Mouse (Mus musculus) fat pad, adult 2 months (tissue): ENCODE data around the gene AI661453.

ENCODE experiments used
- DNase-seq: peaks from one replicate; pipeline ENCODE4 v3.0.0-alpha.2; 2011; ENCODE audit warnings: low read depth, low spot score; ENCODE audit errors: extremely low read depth

AI661453 gene

DNA sequence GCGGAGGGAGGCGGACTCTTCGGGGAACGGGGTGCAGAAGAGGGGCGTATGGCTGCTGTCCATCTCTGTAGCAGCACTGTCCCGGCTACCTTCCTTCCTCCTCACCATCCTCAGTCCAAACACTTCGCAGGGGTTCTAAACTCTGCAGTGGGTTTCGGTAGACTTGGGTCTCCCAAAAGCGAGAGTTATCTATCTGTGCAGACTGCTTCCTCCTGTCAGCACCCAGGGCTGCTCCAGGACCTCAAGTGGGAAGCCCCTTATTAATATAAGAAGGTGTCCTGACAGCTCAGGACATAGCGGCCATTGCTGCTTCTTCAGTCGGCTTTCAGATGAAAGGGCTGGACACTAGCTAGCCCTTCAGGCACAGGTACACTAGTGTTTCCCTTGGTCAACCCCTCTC, 28.6 kb downstream of the AI661453 start:
- no peak for DNase-seq

- DNase-seq = no peak
Observed at GRCm38 (mm10) chr17:47466284-47466683, 29.9 kb downstream of the AI661453 start.

- DNase-seq = no peak
Observed at GRCm38 (mm10) chr17:47467659-47468058, 31.2 kb downstream of the AI661453 start.

GRCm38 (mm10) chr17:47468063-47468462, 31.6 kb downstream of the AI661453 start:
- DNase-seq = no peak

DNA sequence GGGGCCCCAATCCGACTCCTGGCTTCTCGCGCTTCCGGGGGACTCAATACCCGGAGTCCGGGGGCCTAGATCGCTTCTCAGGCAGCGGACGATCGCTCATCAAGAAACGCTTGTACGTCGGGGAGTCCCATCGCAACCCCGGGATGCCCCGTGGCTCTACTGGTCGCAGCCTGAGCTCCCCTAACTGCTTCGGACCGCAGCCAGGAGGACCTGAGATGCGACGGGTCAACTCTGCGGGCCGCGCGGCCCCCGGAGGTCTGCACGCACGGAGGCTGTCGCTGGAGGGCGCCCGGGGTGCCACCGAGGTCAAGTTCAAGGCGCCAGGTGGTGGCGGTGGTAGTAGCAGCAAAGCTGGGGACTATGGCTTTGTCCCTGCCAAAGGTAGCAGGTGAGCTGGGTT, 32.1 kb downstream of the AI661453 start:
- DNase-seq = no peak

GRCm38 (mm10) chr17:47469642-47470041, 33.2 kb downstream of the AI661453 start:
- DNase-seq = no peak

- no peak for DNase-seq
Observed at GRCm38 (mm10) chr17:47470121-47470520, 33.7 kb downstream of the AI661453 start.

GRCm38 (mm10) chr17:47470686-47471085, 34.3 kb downstream of the AI661453 start:
- no peak for DNase-seq

- peak; percentile 88 for DNase-seq
Observed at GRCm38 (mm10) chr17:47472435-47473350, 36.3 kb downstream of the AI661453 start.

DNA sequence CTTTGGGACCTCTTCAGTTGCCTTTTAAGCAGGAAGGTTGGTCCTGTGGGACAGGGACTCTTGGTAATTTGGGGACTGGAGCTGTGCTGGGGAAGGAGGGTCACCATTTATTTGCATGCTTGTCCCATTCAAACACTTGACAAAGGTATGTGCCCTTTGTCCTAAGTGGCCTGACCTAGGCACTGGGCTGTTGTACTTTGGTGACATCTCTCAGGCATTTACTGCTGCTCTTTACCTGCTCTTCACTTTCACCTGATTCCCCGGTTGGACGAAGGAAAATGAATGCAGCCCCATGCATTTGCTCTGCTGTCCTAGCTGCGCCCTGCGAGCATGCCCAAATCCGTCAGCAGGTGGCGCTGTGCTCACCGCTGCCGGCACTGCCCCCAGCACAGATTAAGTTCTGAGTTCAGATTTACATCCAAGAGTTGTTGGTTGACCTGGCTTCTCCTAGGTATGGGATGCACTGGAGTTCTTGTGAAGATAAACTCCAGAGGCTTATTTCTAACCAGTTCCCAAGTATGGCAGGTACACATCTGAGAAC, 37.1 kb downstream of the AI661453 start:
- no peak for DNase-seq

DNA sequence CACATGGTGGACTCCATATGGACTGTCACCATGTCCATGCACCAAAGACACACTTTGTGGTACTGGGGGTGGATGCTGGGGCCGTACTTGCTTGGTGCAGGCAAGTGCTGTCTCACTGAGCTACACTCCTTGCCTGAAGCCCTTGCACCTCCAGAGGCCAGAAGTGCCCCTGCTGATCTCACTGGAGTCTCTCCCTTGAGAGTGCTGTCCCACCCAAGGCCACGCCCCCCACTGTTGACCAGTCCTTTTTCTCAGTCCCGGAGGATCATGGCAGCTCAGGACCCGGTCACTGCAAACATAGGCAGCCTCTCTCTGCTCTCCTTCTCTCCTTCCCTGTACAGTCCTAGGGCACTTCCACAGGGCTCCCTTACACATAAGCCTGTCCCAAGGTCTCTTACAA, 37.8 kb downstream of the AI661453 start:
- DNase-seq = no peak

DNA sequence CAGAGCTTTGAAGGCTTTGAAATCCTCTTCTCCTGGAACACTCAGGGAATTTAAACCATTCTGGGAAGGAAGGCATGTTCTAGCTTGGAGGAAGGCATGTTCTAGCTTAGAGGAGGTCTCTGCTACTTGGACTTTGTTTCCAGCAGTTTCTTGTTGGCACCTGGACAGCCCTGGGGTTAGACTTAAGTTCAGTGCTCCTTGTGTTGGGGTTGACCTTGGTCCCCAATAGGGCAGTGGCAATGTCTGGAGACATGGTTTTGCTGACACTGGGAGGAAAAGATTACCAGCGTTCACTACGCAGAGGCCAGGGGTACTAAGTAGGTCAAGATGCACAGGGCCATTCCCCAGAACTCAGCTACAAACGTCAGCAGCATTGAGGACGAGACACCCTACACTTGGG, 38.8 kb downstream of the AI661453 start:
- DNase-seq = no peak

GRCm38 (mm10) chr17:47475714-47476113, 39.3 kb downstream of the AI661453 start:
- DNase-seq = no peak

- DNase-seq = no peak
Observed at GRCm38 (mm10) chr17:47479887-47480286, 43.5 kb downstream of the AI661453 start.

DNA sequence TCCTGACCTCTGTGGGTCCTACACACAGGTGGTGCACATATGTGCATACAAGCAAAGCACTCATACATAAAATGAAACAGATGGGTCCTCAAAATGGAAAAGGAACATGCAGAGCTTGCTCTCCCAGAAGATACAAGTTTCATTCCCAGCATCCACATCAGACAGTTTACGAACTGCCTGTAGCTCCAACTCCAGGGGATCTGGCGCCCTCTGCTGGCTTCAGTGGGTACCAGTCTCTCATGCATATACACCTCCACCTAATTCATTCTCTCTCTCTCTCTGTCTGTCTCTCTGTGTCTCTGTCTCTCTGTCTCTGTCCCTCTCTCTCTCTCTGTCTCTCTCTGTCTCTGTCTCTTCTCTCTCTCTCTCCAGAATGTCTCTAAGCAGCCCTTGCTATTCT, 46.0 kb downstream of the AI661453 start:
- no peak for DNase-seq

GRCm38 (mm10) chr17:47484241-47484921, 48.0 kb downstream of the AI661453 start:
- DNase-seq = no peak

DNA sequence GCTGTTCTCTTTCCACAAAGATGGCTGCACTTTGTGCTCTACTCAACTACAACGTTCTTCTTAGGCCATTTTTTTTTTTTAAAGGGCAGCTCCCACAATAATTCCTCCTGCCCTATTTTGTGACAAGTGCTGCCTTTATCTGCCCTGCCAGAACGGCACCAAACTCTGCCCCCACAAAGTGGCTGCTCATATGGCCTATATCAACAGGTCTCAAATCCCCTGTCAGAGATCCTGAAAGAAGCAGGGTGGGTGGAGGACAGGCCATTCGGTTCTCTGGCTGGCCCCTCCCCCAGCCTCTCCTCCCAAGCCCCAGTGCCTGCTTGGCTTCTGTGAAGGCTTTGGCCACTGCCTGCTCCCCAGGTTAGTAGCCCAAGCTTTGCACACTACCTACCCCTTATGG, 48.6 kb downstream of the AI661453 start:
- DNase-seq = no peak

- DNase-seq = no peak
Observed at GRCm38 (mm10) chr17:47485791-47486190, 49.4 kb downstream of the AI661453 start.

DNA sequence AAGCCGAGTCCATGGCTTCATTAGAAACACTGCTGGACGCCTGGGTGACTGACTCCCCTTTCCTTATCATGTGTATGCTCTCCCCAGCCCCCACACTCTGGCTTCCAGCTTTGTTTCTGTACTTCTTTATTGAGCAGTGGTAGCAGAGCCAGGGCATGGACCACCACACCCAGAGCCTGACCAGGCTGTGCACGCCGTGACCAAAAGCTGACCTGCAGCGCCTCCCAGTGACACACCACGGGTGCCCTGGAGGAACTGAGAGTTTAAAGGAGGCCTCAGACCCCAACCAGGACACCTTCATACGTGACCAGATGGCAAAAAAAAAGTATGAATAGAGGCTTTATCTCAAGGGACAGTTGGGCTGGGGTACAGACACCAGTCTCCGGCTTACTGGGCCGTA, 54.4 kb downstream of the AI661453 start:
- no peak for DNase-seq

- no peak for DNase-seq
Observed at GRCm38 (mm10) chr17:47492731-47493130, 56.3 kb downstream of the AI661453 start.

DNA sequence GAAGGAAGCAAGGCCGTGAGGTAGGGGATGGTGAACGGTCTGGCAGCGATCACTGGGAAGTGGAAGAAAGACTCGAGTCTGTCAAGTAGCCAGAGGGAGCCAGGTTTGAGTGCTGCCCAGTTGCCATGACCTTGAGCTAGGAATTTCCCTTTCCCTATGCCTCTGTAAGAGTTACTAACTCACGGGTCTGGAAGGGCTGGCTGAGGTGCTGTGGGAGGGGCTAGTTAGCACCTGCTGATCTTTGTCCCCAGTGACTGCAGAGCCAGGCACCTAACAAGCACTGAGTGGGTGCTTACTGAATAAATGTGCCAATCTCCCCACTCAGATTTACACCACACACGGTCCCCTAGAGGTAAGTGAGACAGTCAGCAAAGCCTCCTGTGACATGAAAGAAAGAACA, 57.2 kb downstream of the AI661453 start:
- DNase-seq = no peak

DNA sequence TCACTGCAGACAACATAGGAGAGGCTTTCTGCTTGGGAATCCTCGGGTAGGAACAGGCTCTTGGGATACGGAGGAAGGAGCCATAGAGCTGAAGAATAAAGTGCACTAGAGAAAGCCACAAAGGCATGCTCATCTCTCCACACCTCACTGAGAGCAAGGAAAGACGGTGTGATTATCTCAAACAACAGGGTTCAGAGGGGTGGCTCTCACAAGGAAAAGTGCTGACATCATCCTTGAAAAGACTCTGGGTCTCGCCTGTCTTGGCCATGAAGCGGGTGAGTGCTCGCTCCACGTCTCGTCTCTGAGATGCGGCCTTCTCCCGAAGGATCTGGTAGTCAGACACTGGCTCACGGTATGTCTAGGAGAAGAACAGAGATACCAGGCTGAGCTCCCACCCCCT, 57.7 kb downstream of the AI661453 start:
- no peak for DNase-seq
